Mouse (Mus musculus): ENCODE measurements around the gene Alkbh5.

The Alkbh5 gene

GRCm38 (mm10) chr11:60536180-60536858, at the start of gene Alkbh5:
Alkbh5 (plus strand) TSS chr11:60536381.
- peak; percentile 36 for DNase-seq (ENCODE audit: low read depth, low spot score)

GRCm38 (mm10) chr11:60492726-60493125, 43.5 kb upstream of the Alkbh5 start:
- no peak for DNase-seq (ENCODE audit: low read depth, low spot score)

GRCm38 (mm10) chr11:60495692-60496091, 40.5 kb upstream of the Alkbh5 start:
- no peak for DNase-seq (ENCODE audit: low read depth, low spot score)

DNA sequence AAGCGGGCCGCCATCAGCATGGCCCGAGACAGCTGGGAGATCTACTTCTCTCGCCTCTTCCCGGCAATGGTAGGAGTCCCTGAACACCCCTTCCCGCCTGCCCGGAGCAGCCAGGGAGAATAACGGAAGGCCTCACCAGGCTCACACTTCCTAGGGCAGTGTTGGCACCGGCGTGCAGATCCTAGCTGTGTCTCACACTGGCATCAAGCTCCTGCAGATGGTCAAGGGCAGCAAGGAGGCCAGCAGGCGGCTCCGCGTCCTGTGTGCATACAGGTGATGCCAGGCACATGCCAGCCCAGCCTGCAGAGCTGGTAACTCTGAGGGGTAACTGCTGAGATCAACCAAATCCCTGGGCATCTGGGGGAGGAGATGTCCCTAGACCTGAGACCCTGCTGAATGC, 28.9 kb upstream of the Alkbh5 start:
- DNase-seq (ENCODE audit: low read depth, low spot score): no peak

- DNase-seq (ENCODE audit: low read depth, low spot score): no peak
These were observed 27.2 kb upstream of the Alkbh5 start for GRCm38 (mm10) chr11:60508950-60509349.

- DNase-seq (ENCODE audit: low read depth, low spot score): no peak
These were observed 26.7 kb upstream of the Alkbh5 start for GRCm38 (mm10) chr11:60509500-60509899.

DNA sequence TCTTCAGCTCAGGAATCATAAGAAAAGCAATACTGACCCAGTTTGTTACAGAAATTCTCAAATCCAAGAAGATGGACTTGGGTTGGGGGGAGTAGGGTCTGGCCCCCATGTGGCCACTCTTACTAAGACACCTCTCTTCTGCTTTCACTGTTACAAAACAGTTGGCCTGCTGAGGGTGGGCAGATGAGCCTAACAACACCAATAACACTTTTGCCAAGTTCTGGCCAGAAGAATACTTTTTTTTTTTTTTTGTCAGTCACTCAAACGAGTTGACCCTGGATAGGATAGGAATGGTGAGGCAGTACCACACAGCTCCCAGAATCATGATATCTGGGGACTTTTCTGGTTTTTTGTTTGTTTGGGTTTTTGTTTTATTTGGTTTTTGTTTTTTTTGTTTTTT, 24.3 kb upstream of the Alkbh5 start:
- no peak for DNase-seq (ENCODE audit: low read depth, low spot score)

GRCm38 (mm10) chr11:60512520-60512919, 23.7 kb upstream of the Alkbh5 start:
- DNase-seq (ENCODE audit: low read depth, low spot score): no peak

DNA sequence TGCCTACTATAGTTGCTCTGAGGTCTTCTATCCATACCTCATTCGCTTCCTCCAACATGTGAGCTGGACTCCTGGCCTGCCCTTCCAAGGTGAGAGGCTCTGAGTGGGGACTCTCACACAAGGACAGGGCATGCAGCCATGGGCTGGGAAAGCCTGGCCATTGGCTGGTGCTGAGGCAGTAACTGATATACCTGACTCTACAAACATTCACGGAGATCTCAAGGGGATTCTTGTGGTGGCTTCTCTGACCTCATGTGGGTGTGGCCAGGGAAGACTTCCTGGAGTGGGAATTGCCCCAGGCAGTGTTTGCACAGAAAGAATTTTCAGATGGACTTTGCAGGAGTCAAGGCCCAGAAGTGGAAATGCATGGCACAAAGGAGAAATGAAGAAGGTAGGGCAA, 21.2 kb upstream of the Alkbh5 start:
- DNase-seq (ENCODE audit: low read depth, low spot score): no peak

DNA sequence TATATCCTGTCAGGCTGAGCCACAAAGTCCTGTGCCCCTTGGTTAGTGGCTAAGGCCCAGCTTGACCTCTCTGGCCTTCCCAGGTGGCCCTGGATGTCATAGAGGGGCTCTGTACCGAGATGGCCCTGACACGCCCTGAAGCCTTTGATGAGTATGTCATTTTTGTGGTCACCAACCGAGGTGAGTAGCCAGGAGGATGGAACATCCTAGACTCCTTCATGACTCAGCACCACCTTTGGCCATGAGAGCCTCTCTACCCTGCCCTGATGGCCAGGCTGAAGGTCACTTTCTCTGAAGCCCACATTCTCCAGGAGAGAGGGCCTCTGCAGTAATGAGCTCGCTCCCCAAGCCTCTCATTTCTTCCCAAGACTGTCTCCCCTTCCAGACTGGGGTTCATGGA, 17.9 kb upstream of the Alkbh5 start:
- DNase-seq (ENCODE audit: low read depth, low spot score): no peak

DNA sequence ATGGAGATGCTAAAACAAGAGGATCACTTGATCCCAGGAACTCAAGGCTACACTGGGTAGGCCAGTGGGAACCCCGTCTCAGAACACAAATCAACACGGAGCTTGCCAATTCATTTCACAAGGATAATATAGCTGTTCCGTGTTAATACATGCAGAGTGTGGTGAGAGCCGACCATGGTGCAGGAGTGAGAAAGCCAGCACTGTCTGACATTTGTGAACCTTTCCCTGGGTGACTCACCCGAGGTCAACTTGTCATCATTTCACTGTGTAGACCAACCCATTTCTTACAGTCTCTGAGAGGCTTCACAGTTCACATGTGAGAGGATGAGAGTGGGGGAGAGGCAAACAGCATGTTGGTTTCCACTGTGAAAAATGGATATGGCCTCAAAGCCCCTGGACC, 14.2 kb upstream of the Alkbh5 start:
- DNase-seq (ENCODE audit: low read depth, low spot score): no peak

GRCm38 (mm10) chr11:60522661-60523365, 13.4 kb upstream of the Alkbh5 start:
- no peak for DNase-seq (ENCODE audit: low read depth, low spot score)

- no peak for DNase-seq (ENCODE audit: low read depth, low spot score)
These were observed 9.7 kb upstream of the Alkbh5 start for GRCm38 (mm10) chr11:60526461-60526860.

- DNase-seq (ENCODE audit: low read depth, low spot score): no peak
These were observed 505 bp upstream of the Alkbh5 start for GRCm38 (mm10) chr11:60535676-60536075.

GRCm38 (mm10) chr11:60536859-60537467, 782 bp downstream of the Alkbh5 start:
- DNase-seq (ENCODE audit: low read depth, low spot score): peak; percentile 88

GRCm38 (mm10) chr11:60537468-60538347, 1.5 kb downstream of the Alkbh5 start:
- DNase-seq (ENCODE audit: low read depth, low spot score): peak; percentile 99

- no peak for DNase-seq (ENCODE audit: low read depth, low spot score)
These were observed 2.4 kb downstream of the Alkbh5 start for GRCm38 (mm10) chr11:60538371-60539281.

GRCm38 (mm10) chr11:60539540-60539939, 3.4 kb downstream of the Alkbh5 start:
- DNase-seq (ENCODE audit: low read depth, low spot score): no peak

GRCm38 (mm10) chr11:60540002-60540610, 3.9 kb downstream of the Alkbh5 start:
- peak; percentile 74 for DNase-seq (ENCODE audit: low read depth, low spot score)

- no peak for DNase-seq (ENCODE audit: low read depth, low spot score)
These were observed 4.6 kb downstream of the Alkbh5 start for GRCm38 (mm10) chr11:60540761-60541160.

All from telencephalon, adult 2 months (tissue).